Mouse (Mus musculus) liver, adult 2 months (tissue): ENCODE measurements around the gene Ralgps1.

Experiments
- CTCF ChIP-seq: fragments of 200-500 bp; IDR thresholded peaks from 2 replicates; pipeline ENCODE4 v1.5.1; 2011; ENCODE audit warnings: low read depth, low read length, control low read depth
- POLR2A ChIP-seq: fragments of 200-500 bp; IDR thresholded peaks from 2 replicates; pipeline ENCODE4 v1.6.1; 2011; ENCODE audit warnings: low read length, control low read depth; ENCODE audit not compliant: insufficient read depth; ENCODE audit errors: extremely low read depth

DNA sequence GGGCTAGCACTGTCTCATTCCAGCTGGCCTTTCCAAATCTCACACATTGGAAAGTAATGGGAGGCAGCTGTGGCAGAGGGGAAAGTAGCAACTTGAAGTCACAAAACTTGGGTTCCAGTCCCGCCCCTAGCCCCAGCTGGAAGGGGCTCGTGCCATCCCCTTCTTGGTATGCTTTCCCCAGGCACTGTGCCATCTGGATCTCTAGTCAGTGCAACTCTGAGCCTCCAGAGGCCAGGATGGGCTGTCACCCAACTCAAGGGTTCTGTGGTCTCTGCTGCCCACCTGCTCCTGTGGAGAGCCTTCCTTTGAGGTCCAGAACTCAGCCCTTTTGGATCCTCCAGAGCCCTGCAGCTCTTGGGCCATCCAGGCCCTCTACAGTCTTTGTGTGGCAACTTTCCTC is 209.2 kb downstream of the Ralgps1 start:
- TF ChIP-seq CTCF: no peak
- TF ChIP-seq POLR2A: no peak
